Mouse (Mus musculus) WW6 (cell line): ENCODE measurements at regions not wholly inside any gene's neighbourhood (a gene's known extent, or its start where the extent isn't known, plus 50 kb on each side); places are given as distances from the start of the nearest gene placed in this dataset.

Experiments
- DNase-seq: peaks from one replicate; pipeline ENCODE4 v3.0.0-alpha.2; 2013; ENCODE audit warnings: low read depth, low spot score

DNA sequence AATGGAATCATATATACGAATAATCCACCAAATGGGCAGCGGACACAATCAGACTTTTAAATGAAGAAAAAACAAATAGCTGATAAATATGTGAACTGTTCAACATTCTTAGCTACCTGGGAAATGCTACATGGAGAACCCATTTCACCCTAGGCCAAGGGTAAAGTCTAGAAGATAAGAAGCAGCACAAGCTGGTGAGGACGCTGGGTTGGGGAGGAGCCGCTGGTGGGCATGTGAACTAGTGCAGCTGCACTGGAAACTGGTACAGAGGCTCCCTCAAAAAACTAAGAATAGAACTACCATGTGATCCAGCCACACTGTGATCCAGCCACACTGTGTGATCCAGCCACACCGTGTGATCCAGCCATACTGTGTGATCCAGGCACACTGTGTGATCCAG lies 198.8 kb upstream of the Bmper start:
- no peak for DNase-seq

DNA sequence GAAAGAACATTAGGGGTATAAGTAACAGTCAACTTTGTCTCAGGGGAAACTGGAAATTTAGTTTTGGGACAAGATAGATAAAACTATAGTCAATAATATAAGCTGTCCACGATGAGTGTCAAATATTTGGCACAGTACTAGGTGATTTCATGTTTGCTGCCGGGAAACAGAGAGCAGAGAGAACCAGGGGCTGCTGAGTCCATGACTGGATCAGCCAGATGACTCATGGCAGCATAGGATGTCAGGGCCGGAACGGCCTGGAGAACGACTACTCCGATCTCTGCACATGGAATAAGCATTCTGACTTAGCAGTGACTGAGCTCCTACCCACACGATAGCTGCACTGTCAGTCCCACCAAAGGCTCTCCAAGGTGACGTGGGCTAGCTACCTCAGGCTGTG lies 197.6 kb upstream of the Bmper start:
- no peak for DNase-seq

DNA sequence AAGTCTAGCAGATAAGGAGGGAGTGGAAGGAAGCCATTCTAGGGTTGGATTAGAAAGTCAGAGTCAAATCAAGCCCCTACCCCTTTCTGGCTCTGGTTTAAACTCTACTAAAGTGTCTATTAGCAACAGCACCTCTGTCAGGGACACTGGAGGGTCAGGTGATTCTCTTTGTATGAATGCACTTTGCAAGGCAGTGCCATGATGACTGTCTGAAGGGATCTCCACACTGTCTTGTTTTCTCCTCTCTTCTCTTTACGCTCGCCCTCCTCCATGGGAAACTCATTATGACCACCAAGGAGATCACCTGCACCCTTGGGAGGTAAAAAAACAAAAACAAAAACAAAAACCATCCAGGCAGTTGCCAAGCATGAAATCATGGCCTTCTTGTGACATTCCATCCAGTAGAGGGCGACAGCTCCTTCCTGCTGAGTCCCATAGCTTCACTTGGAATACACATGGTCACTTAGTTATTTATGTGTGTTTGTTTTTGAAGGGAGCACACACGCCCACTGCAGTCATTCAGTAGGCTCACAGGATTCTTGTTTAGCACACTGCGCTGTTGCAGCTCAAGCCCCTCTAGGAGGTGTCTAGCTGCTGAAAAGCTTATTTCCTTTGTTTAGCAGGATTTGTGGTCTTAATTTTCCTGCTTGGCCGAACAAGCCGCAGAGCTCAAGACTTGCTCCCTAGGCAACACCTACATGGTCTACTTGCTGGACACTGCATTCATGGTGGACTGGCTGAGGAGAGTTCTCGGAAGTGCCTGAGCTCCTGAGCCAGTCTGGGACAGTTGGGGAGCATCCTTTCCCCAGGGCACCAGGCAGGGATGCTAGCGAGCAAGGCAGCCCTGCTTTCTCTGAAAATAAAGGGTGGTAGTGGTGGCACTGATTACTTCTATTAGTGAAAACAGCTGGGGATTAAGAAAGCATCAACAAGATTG lies 195.2 kb upstream of the Bmper start:
- DNase-seq: no peak

DNA sequence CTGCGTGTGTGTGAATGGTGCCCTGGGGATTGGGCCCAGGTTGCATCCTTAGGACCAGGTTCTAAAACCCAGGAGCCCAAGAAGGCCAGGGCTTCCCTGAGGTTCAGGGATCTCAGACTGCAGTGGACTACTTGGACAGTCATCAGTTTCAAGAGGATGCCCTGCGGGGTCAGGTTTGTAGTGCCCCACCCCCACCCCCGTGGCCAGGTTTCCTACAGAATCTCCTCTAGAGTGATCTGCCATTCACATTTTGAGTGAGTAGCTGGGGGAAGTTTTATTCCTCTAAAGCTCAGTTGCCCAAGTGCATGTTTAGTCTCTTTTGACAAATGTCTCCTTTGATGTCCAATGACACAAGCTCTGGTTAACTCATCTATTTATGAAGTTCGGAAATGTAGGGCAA lies 193.5 kb upstream of the Bmper start:
- no peak for DNase-seq

DNA sequence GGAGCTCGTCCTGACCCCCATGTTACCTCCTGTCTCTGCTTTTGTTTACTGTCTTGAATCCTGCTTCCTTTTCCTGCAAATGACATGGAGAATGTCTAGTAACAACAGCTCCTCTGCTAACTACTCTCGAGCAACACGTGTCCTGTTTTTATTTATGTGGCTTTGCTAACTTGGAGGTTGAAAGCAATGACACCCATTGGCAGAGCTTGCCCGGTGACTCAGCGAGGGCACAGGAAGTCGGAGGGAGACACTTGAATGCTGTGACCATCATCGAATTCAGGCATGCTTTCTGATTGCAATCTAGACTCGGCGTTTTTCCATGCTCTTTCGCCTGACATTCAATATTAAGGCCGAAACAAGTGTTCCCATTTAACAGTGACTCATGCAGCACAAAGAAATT lies 192.7 kb upstream of the Bmper start:
- DNase-seq: no peak

DNA sequence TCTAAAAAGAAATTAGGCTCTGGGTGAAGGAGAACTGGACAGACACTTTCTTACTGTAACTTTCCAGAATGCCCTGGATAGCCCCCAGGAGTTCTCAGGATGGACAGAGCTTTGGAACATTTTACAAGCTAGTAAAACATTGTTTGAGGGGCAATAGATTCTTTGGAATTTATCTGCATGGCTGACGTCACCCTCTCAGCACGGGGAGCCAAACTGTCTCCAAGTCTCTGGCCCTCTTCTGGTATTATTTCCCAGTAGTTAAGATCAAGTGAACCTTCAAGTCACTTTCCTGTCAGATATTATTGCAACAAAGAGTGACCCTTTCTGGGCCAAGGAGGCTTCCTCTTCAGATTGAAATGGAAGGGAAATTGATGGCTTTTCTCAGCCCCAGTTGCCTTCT lies 192.3 kb upstream of the Bmper start:
- DNase-seq: no peak

DNA sequence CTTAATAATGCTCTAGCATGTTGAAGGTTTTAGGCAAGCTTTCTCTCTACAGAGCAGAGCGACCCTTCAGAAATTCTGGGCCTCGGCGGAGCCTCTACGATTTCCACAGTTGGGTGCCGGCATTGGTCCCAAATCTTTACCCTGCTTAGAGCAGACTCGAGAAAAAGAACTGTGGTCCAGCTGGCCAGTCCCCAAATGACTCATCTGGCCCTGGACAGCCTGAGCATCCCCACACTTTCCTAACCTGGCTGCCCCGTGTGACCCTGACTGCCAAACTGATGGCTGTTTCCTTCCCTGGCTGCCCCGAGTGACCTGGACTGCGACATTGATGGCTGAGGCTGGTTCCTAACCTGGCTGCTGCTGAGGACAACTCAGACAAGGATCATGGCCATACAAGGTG lies 191.0 kb upstream of the Bmper start:
- DNase-seq: no peak

DNA sequence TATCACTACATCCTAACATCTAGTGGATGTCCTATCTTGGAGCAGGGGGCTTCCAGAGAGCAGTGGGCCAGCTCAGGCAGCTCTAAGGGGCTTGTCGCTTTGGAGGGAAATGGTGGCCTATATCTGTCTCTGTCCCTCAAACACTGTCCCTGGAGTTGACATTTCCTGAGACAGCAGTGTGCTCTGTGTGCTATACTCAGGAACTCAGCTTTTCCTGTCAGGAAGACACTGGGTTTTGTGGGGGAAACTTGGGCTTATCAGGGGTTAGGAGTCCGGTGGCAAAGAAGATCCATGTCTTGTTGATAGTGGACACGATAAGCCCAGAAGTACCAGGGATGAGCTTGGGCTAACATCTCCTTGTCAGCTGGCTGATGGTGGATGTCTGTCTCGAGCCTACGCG lies 187.6 kb upstream of the Bmper start:
- no peak for DNase-seq

DNA sequence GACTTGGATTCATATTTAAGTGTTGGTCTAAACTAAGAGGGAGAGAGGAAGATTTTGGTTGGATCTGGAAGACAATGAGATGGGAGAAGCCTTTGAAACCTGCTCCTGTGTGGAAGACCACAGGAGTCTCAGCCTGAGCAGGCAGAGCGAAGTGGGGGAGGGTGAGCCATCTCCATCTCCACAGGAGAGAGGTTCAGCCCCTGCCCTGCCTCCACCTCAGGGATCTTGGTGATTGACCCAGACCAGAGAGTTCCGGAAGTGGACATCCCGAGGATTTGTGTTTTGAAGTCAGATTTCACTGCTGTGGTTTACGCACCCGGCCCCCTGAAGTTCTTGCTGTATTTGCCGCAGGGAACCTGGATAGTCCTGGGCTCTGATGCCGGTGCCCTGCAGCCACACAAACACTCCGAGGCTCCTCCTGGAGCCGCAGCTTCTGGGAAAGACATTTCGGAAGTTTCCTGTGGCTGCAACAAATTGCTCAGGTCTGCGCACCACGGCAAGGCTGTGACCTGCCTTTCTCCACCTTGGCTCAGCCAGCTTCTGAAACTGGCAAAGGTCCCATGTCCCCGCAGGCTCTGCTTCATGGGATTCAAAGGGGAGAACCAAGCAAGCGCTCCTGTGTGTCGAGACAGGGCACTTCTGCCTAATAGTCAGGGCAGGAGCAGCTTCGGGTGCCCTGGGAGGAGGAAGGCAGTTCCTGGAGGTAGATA lies 186.8 kb upstream of the Bmper start:
- no peak for DNase-seq

DNA sequence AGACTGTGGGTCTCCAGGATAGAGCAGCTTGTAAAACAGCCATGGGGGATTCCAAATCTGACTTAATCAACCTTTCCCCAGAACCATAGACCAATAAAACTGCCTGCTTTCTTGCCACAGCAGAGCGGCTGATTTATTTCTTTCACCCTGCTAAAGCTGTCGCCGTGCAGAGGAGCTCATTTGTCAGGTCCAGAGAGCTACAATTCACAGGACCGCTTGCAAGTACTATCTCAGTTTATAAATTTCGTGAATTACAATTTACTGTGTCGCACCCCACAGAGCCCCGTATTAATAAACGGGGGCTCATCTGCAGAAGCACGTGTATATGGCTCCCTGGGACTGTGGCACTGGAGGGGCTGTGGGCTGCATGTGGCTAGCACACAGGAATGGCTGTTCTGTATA lies 185.4 kb upstream of the Bmper start:
- no peak for DNase-seq

DNA sequence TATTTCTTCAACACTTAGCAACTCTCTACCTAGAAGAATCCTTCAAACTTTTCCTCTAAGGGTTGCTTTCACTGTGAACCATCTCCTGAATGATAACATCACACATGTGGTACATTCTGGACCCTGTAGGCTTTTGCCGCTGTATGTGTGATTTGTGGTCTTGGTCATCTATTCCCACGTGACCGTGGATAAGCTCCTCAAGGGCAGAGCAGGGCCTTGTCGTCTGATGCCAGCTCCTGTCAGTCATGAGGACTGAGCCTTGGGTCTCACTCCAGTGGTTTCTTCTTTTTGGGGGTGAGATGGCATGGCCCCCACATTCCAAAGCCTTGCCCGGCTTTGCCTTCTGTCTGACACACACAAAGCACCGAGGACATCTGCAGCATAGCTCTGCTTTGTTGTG lies 183.3 kb upstream of the Bmper start:
- DNase-seq: no peak

DNA sequence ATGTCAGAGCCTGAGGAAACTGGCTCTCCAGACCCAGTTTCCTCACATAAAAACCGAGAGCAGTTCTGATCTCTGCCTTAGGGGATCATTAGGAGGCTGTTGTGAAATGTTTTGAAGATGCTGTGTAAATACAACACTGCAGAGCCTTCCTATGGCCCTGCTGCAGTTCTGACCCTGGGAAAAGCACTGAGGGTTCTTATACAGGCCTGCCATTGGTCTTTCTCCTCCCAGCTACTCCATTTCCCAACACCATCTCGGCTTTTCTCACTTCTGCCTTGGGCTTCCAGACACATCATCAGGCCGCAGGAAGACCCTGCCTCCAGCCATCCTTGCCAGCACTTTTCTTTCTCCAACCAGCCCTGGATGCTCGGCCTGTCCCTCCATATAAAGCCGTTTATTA lies 181.9 kb upstream of the Bmper start:
- DNase-seq: no peak

DNA sequence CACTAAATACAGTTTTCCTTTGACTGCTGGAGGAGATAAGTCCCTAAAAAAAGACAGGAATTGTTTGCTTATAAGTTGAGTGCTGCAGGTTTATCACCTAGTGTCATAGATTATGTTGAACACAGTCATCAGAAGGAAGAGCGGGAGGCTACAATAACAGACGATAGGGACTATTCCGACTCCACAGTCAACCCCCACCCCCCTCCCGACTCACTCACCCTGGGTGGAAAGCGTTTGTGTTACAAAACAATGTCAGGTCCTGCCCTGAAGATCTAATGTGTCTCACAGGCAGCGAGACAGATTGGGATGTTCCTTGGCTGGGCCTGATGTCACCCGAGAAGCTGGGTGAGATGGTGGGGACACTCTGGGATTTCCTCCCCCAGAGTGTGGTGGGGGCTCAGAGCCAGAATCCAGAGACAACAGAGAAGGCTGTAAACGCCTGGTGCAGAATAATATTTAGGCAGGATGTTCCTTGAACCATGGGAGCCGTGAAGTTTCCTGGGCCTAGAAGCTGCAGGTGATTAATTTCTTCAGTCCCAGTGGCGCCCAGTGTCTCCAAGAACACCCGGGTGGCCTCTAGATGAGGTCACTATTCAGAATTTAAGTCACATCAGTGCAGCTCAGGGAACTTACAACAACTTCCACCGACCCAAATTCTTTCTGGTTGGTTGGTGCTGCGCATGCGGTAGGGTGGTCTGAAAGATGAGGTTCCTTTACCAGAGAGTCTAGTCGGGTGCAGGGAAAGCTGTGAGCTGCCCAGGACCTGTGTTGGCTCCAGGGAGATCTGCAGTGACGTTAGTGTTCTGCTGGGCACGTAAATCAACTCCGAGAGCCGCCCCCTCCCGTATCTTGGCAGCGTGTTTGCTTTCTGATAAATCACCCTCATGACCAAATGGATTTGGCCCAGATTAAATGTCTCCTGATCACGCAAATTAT lies 181.1 kb upstream of the Bmper start:
- no peak for DNase-seq

DNA sequence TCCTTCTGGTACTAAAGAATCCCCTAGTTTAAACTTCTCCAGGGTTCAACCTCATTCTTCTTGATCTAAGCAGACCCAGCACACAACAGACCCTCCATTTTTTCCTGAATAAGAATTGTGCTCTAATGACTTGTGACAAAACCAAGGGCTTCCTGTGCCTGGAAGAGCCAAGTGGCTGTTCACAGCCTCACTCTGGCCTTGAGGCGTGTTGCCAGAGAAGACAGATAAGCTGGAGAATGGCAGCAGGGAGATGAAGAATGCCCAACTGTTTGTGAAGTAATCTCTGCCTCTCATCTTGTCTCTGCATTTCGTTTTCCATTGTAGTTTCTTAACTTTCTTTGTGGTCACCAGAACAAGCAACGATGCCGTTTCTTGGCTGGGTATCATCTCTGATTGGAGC lies 179.9 kb upstream of the Bmper start:
- no peak for DNase-seq

DNA sequence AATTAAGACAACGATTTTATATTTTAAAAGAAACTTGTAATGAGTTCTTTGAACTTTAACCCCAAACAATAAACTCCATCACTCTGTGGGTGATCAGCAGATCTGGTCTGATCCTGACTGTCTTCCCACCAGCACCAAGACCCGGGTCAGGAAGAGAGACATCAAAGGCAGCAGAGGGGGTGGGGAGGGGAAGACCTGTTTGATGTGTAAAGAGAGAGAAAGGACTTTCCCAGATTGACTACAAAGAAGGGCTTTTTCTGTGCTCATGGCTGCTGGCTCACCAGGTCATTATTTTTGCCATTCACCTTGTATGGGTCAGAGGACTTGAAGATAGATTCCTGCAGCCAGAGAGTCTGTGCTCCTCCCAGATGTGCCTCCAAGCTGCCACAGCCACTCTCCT lies 177.4 kb upstream of the Bmper start:
- DNase-seq: peak; percentile 36

DNA sequence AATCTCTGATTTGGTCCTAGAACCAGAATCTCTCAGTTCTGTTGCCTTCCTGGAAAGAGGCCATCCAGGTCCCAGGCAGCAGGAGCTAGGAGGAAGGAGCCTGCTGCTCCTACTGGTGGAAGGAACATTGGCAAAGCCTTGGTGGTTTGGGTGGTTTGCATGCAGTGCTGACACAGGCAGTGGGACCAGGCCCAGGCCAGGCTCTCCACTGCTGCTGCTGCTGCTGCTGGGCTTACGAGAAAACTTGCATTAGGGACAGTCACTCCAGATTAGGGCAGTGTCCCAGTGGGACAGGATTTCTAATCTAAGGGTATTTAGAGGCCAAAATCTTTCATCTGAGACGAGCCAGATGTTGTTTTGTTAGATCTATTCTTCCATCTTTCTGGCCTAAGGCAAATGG lies 172.1 kb upstream of the Bmper start:
- no peak for DNase-seq

DNA sequence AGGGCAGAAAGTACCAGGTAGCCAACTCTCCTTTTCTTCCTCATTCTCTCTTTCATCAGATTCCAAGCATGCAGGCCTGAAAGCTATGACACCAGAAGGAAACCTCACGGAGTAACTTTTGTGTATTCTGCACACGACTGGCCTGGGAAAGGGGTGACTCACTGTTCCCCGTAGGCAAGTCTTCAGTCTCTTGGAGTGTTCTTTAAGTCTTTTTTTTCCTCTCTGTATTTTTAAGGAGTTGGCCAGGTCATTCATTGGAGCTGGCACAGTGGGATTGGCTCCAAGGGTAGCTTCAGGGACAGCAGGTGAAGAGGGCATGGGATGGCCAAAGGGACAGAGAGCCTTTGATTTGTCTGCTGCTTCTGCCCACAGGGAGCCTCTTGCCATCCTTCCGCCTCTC lies 163.3 kb upstream of the Bmper start:
- no peak for DNase-seq

DNA sequence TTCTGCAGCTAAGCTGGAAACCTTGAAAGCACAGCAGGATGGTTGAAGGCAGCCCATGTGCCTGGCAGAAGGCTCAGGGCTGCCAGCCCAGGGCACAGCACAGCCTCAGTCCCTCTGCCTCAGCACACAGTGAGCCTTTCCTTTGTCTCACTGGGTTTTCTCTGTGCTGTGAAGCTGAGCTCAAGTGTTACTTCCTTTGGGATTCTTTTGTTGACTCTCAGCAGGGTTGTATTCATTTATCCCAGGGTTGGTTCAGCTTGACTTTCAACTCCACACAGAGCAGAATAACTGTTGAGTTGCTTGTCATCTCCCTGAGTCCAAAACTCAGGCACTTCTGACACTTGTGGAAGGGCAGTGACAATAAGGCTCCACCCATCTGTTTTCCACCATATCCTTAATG lies 162.3 kb upstream of the Bmper start:
- DNase-seq: no peak

DNA sequence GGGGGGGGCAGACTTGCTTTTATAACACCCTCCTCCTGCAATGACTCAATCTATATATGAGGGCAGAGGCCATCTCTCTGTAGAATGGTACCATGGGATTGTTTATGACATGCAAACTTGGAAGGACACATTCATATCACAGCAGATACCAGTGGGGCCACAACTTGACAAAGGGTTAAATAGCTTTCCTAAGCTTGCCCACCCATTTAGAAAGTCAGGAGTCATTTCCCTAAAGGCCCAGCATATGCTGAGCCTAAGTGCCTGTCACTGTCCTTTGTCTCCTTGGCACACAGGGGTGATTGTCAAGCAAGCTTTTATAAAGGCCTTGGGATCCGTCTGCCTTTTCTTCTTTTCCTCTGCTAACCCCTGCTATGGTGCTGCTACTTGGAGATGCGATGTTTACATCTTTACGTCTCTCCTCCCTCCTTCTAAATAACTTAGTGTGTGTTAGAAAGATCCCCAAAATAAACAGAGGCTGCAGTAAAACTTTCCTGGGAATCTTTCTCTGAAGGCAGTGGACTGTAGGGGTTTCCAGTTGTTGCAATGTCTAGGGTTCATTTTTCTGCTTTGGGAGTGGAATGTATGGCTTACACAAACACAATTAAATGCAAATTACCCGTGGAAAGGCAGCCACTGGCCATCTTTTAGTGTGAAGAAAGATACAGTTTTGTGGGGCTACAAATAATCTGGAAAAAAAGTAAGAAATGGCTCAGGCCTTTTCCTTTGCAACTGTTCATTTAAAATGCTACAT lies 161.5 kb upstream of the Bmper start:
- no peak for DNase-seq

DNA sequence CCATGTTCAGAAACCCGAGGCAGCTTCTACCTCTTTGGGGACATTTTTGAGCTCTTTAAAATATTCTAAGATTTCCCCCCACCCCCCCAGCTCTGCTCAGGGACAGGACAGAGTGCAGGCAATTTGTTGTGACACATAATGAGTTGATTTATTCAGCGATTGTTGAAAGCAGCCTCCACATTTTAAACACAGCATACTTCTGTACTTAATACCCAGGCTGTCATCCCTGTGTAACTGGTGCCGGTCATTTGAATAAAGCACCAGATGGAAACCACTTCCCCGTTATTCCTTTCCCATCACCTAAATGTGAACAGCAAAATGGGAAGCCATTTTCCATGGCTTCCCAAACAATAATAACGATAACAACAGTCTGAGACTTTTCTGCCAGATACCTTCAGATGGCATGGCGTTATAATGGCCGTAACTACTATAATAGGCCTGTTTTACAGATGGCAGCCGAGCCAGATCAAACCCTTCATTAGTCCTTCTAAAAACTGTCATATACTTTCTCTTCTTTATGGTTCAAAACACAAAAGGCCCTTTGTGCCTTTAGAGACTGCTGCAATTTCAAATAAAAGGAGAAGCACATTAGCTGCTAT lies 160.7 kb upstream of the Bmper start:
- DNase-seq: no peak
